Mouse (Mus musculus) spleen, postnatal 4 days (tissue): ENCODE data around the gene Med17.
A peak's percentile ranks its signal among the peaks of the same experiment; 100 is the strongest.
"Not testable (repeated sequence)": the region's sequence is repeated elsewhere in the genome, so short reads cannot be mapped to it uniquely, and the experiment has no call there.

Experiments used
- DNase-seq, 2 experiments: peaks; one replicate each; pipeline ENCODE4 v3.0.0; 2022; ENCODE audit warnings: low spot score in 2 of 2

The Med17 gene

DNA sequence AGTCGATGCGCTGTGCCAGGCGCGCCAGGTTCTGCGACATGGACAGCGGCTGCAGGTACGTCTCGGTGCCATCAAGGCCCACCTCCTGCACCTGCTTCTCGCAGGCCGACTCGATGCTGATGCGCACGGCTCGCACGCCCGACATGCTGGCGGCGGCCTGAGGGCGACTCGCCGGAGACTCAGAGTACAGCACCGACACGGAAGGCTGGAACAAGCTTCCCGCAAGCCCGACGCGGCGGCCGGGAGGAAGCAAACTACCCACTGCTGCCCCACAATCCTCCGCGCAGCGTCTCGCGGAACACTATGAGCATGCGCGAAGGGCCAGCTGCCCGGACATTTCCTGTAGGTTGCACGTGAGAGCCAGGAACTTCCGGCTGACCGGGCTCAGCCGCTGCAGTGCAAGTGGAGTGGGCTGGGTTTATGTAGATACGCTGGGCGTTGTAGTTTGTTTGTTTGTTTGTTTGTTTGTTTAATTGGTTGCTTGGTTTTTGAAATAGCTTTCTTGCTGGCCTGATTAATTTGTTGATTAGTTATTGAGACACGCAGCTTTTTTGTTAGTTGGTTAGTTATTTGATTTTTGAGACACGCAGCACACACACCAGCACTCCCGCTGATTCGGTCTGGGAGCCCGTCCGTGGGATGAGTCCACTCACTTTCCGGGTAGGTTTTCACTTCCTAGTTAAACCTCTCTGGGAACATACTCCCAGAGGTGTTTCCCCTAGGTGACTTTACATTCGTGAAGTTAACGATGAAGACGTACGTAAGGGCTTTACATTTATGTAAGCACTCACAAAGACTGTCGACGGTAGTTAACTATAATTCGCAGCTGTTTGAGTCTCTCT lies at the start of gene Med17:
Med17 (minus strand) TSS at position 283 of the 842 bp plus-strand sequence.
- peak; percentile 90 to 94 for DNase-seq

GRCm38 (mm10) chr9:15318170-15318742 lies 38.5 kb upstream of the Med17 start:
- no peak for DNase-seq

- no peak for DNase-seq
Measured at GRCm38 (mm10) chr9:15317223-15318169, 37.8 kb upstream of the Med17 start.

- not testable (repeated sequence) for DNase-seq
Measured at GRCm38 (mm10) chr9:15316296-15316695, 36.6 kb upstream of the Med17 start.

GRCm38 (mm10) chr9:15314619-15315018 lies 34.9 kb upstream of the Med17 start:
- DNase-seq = no peak

GRCm38 (mm10) chr9:15313633-15314032 lies 33.9 kb upstream of the Med17 start:
- DNase-seq = no peak

DNA sequence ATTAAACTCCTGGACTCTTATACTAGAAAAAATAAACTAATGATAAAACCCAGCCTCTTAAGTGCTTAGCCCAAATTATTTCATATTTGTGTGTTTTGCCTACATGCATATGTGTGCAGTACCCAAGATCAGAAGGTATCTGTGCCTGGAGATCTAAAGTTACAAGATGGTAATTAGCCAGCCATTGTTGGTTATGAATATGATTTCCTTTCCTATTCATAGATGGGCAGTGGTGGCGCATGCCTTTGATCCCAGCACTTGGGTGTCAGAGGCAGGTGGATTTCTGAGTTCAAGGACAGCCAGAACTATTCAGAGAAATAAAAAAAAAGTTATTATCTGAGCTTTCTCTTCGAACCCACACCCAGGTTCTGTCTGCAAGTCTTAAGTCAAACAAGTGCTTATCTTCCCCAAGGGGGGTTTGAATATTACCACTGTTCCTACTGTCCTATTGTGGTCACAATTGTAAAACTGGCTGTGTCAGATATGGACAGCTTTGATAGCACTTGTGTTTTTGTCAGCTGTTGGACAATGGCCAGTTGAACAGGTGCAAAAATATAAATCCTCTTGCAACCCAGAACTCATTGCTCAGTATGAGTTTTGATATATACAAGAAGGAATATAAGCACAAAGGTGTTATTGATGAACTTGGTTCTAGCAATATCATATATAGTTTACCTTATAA lies 32.5 kb upstream of the Med17 start:
- no peak for DNase-seq

DNA sequence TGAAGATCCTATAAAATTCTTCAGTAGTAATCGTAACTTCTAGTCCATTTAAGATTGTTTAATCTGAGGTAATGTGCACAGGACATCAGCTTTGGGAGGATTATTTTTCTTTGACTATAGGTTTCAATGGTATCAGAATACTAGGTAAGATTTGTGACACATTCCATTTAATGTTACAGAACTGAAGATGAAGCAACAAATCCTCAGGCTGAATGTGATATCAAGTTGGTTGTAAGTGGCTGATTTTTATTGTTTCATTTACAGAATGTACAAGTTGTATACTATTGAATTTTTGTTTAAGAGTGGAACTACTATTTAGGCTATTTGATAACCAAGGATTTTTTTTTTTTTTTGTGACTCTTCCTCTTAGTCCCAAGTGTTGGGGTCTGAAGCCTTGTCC lies 30.4 kb upstream of the Med17 start:
- DNase-seq = no peak

DNA sequence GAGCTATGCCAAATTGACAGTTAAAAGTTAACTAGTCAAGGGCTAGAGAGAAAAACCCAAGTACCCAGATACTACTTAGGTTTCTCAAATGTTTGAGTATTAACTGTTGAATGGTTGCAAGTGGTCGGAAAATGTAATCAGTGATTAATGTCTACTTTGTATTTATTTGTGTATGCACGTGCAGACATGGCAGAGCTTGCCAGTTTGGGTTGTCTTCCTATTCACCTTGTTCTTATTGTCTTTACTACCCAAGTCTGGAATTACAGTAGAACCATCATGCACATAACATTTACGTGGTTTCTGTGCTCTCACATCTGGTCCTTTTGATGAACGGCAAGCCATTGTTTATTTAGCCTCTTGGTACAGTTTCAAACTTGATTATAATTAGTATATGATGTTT lies 29.7 kb upstream of the Med17 start:
- DNase-seq = no peak

GRCm38 (mm10) chr9:15308254-15308653 lies 28.5 kb upstream of the Med17 start:
- no peak for DNase-seq

- no peak for DNase-seq
Measured at GRCm38 (mm10) chr9:15307257-15307656, 27.5 kb upstream of the Med17 start.

DNA sequence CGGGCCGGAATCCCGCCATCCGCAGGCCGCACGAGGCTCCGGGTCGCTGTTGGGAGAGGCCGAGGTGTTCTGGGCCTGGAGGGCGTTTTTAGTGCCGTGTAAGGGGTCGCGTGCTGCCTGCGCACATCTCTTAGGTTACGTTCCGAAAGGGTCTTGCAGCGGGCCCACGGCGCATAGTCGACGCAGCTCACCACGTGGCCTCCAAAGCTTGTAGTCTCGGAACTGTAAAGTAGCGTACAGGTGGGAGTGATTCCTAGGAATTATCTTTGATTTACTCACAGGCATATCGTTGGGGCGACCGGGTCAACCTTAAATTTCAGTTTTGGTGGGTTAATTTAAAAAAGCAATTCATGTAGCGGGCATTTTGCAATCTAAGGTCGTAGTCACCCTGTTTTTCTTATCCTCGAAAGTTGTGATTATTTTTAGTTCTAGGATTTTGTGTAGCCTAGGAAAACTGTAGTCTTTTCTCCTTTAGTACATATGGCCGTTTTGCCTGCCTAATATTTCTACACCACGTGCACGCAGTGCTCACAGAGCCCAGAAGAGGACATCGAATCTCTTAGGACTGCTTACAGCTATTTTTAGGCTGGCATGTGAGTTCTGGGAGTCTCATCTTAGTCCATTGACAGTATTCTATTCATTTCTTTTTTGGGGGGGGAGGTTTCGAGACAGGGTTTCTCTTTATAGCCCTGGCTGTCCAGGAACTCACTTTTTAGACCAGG lies 26.8 kb upstream of the Med17 start, which contains the start of gene 4931406C07Rik:
4931406C07Rik (minus strand) TSS at position 51 of the 722 bp plus-strand sequence.
- no peak for DNase-seq

DNA sequence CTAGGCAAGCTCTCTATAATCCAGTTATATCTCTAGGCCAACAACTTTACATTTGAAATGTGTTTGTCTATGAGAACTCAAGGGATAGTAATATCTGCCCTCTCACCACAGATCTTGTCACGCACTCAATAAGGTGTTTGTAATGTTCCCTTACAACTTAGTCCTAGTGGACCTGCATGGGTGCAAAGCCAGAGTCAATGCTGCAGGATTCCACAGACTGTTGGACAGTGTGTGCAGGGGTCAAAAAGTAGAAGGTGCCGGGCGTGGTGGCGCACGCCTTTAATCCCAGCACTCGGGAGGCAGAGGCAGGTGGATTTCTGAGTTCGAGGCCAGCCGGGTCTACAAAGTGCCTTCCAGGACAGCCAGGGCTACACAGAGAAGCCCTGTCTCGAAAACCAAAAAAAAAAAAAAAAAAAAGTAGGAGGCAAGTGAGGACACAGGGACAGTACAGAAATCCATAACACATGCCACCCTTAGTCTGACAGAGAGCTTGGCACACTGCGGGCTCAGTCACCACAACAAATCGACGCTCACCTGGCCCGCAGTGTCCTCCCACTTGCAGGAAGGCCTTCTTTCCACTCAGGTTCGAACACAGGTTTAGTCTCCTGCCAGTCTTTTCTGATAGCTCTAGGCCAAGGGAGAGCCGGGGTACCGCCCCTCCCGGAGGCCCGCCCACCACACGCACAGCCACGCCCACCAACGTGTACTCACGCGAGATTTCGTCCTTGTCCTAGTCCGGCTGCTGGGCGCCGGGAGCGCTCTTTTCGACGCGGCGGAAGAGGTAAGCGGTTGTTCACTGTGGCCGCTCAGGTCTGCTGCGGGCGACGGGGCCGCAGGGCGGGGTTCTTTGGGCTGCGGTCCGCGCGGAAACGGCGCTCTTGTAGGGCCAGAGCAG lies 26.0 kb upstream of the Med17 start, which contains the start of gene Taf1d:
Taf1d (plus strand) TSS at position 712 of the 895 bp plus-strand sequence.
- DNase-seq = peak; percentile 99 to 100

DNA sequence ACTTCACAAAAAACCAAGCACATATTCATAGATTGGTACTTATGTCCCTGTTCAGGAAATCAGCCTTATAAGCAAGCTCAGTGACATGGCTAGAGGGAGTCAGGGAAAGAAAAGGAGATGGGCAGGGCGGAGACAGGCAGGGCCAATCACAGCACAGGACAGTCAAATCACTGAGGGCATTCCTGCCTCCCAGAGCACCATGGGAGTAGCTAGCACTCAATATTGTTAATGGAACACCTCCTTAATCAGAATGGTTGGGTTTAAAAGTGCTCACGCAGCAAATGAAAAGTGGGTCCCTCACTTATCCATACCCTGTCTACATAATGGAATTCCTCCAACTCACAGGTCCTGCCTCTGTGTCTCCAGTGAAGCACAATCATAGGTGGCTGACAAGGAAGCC lies 23.1 kb upstream of the Med17 start:
- no peak for DNase-seq

- not testable (repeated sequence) for DNase-seq
Measured at GRCm38 (mm10) chr9:15302006-15302405, 22.3 kb upstream of the Med17 start.

DNA sequence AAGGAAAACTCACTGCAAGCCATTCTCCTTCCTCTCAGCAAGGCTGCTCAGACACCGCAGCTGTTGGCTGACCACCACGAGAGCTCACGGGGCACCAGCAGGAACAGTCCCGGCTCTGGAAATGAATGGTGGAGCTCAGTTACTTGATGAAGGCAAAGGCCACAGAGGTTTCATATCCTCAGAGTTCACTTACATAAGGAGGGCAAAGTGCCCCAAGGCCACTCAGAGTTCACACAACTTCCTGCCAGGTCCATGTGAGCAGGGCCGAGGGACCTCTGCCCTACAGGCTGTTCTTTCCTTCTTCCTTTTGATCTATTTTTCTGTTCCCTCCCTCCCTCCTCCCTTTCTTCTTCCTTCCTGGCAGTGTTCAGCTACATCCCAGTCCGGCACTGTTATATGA lies 21.7 kb upstream of the Med17 start:
- no peak for DNase-seq

DNA sequence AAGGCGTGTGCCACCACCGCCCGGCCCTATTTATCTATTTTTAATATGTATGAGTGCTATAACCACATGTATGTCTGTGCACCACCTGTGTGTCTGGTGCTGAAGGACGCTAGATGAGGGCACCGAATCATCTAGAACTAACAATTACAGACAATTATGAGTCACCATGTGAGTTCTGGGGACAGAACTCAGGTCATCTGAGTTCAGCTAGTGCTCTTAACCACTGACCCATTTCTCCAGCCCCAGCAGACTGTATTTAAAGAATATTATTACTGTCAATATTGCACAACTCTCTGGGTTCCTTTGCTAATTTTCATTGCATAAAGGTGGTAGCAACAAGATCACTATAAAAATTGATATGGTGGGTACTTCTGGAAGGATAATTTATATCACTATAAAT lies 20.3 kb upstream of the Med17 start:
- no peak for DNase-seq

DNA sequence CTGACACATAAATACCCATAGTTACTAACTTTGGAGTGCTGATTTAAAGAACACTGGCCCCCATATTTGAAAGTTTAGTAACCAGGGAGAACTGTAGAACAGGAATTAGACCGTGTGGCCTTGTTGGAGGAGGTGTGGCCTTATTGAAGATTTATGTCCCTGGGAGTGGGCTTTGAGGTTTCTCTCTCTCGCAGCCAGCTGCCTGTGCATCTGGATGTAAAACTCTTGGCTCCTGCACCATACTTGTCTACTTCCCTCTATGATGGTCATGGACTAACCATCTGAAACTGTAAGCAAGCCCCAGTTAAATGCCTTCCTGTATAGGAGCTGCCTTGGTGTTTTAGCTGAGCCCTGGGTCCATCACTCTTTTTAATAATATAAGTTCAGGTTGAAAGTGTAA lies 18.7 kb upstream of the Med17 start:
- DNase-seq = no peak

DNA sequence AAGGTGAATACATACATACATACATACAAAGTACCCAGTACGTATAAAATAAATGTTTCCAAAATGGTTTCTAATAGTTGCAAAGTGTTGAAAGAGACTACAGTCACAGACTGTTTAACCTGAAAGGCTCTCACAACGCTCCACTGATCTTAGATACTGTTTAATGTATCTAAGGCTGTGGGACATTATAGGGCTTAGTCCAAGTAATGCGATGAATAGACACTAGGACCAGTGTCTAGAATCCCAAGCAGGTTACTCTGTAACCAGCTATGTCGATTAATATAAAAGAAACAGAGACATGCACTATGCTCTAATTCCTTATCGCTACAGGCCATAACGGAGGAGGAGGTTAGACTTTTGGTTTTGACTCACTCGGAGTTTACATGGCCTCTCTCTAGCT lies 17.4 kb upstream of the Med17 start:
- no peak for DNase-seq

GRCm38 (mm10) chr9:15289251-15289650 lies 9.5 kb upstream of the Med17 start:
- DNase-seq = no peak
